Mouse (Mus musculus) c-Kit-positive CD71-positive TER-119-negative erythroid progenitor cells, embryonic 14.5 days (primary cell): Measurements from ENCODE around the gene Zswim7.
"Not testable (repeated sequence)": the region's sequence is repeated elsewhere in the genome, so short reads cannot be mapped to it uniquely, and the experiment has no call there.

Experiments used
- DNase-seq: peaks from one replicate; pipeline ENCODE4 v3.0.0-alpha.2; 2013; ENCODE audit warnings: low read depth

Gene Zswim7

GRCm38 (mm10) chr11:62280675-62281600 is at the start of gene Zswim7, which contains the start of gene Ttc19:
Gene Zswim7 (minus strand): TSS chr11:62281375.
Gene Ttc19 (plus strand): TSS chr11:62281473.
- peak; percentile 83 for DNase-seq

- no peak for DNase-seq
These were observed 42.5 kb upstream of the Zswim7 start for GRCm38 (mm10) chr11:62323659-62324058.

- no peak for DNase-seq
These were observed 38.9 kb upstream of the Zswim7 start for GRCm38 (mm10) chr11:62320097-62320496.

GRCm38 (mm10) chr11:62317746-62318145 is 36.6 kb upstream of the Zswim7 start:
- DNase-seq, result no peak

GRCm38 (mm10) chr11:62314984-62315383 is 33.8 kb upstream of the Zswim7 start:
- no peak for DNase-seq

GRCm38 (mm10) chr11:62309296-62309695 is 28.1 kb upstream of the Zswim7 start:
- DNase-seq, result no peak

GRCm38 (mm10) chr11:62305866-62306265 is 24.7 kb upstream of the Zswim7 start:
- DNase-seq, result no peak

GRCm38 (mm10) chr11:62298883-62299282 is 17.7 kb upstream of the Zswim7 start:
- no peak for DNase-seq

GRCm38 (mm10) chr11:62294121-62294520 is 12.9 kb upstream of the Zswim7 start:
- DNase-seq, result no peak

GRCm38 (mm10) chr11:62287700-62288099 is 6.5 kb upstream of the Zswim7 start:
- DNase-seq, result no peak

GRCm38 (mm10) chr11:62285020-62285419 is 3.8 kb upstream of the Zswim7 start:
- no peak for DNase-seq

- not testable (repeated sequence) for DNase-seq
These were observed 2.8 kb upstream of the Zswim7 start for GRCm38 (mm10) chr11:62284020-62284419.

GRCm38 (mm10) chr11:62281601-62281997 is 424 bp upstream of the Zswim7 start:
- peak; percentile 16 for DNase-seq

GRCm38 (mm10) chr11:62278027-62278426 is 3.1 kb downstream of the Zswim7 start:
- DNase-seq, result peak; percentile 87

GRCm38 (mm10) chr11:62277086-62277485 is 4.1 kb downstream of the Zswim7 start:
- DNase-seq, result no peak

- no peak for DNase-seq
These were observed 10.3 kb downstream of the Zswim7 start for GRCm38 (mm10) chr11:62270851-62271250.

GRCm38 (mm10) chr11:62269097-62269496 is 12.1 kb downstream of the Zswim7 start:
- no peak for DNase-seq

- DNase-seq, result no peak
These were observed 12.8 kb downstream of the Zswim7 start for GRCm38 (mm10) chr11:62268381-62268780.

GRCm38 (mm10) chr11:62266466-62267214 is 14.5 kb downstream of the Zswim7 start:
- no peak for DNase-seq

GRCm38 (mm10) chr11:62265642-62266041 is 15.5 kb downstream of the Zswim7 start:
- no peak for DNase-seq

GRCm38 (mm10) chr11:62264018-62264417 is 17.2 kb downstream of the Zswim7 start:
- DNase-seq, result no peak

- no peak for DNase-seq
These were observed 17.6 kb downstream of the Zswim7 start for GRCm38 (mm10) chr11:62263599-62263998.

GRCm38 (mm10) chr11:62259214-62259613 is 22.0 kb downstream of the Zswim7 start:
- no peak for DNase-seq
